Mouse (Mus musculus): ENCODE measurements around the gene Cand2.
A peak's percentile ranks its signal among the peaks of the same experiment; 100 is the strongest.
"Not testable (repeated sequence)": the region's sequence is repeated elsewhere in the genome, so short reads cannot be mapped to it uniquely, and the experiment has no call there.

Cand2 gene

GRCm38 (mm10) chr6:115773966-115774413 lies 348 bp upstream of the Cand2 start:
- peak; percentile 63 for DNase-seq (ENCODE audit: low read depth, low spot score)

DNA sequence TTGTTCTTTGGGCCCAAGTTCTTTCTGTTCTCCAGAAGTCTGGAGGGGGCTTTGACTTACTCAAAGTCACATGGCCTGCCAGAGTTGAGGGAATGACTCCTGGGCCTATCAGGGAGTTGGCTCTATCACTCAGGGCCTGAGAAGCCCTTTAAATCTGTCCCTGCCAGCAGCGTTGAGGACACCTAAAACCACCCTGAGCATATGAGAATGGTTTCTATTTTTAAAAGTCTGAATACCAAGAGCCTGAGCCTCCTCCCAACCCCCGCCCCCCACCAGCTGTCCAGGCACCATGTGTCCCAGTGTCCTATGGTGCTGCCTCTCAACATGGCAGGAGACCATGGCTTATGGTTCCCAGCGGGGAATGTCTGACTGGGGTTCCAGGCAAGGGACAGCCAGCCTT lies 1.5 kb downstream of the Cand2 start:
- no peak for DNase-seq (ENCODE audit: low read depth, low spot score)

GRCm38 (mm10) chr6:115776363-115776762 lies 2.0 kb downstream of the Cand2 start:
- DNase-seq (ENCODE audit: low read depth, low spot score) = no peak

- no peak for DNase-seq (ENCODE audit: low read depth, low spot score)
These were observed 8.4 kb downstream of the Cand2 start for GRCm38 (mm10) chr6:115782781-115783180.

DNA sequence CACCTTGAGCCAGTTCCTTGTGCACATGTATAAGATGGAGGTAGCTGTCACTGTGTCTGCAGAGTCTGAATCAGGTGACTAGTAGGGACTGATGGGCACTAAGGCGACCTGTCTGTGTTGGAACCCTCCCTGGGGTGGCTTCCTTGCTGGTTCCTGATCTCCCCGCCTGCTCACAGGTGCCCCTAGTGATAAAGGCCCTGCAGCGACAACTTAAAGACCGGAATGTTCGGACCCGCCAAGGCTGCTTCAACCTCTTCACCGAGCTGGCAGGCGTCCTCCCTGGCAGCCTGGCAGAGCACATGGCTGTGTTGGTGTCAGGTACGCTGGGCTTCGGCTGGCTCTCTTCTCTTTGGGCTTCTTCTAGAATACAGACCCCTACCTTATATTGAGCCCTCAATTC lies 16.7 kb downstream of the Cand2 start:
- DNase-seq (ENCODE audit: low read depth, low spot score) = no peak

GRCm38 (mm10) chr6:115791842-115792686 lies 17.7 kb downstream of the Cand2 start:
- no peak for DNase-seq (ENCODE audit: low read depth, low spot score)

DNA sequence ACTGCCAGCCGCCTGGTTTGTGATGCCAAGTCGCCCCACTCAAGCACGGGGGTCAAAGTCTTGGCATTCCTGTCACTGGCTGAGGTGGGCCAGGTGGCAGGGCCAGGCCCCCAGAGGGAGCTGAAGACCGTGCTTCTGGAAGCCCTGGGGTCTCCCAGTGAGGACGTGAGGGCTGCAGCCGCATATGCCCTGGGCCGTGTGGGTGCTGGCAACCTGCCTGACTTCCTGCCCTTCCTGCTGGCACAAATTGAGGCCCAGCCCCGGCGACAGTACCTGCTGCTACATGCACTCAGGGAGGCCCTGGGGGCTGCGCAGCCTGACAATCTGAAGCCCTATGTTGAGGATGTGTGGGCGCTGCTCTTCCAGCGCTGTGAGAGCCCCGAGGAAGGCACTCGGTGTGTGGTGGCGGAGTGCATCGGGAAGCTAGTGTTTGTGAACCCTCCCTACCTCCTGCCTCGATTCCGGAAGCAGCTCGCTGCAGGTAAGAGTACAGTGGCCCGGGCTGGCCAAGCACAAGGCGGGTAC lies 18.4 kb downstream of the Cand2 start:
- DNase-seq (ENCODE audit: low read depth, low spot score) = no peak

- no peak for DNase-seq (ENCODE audit: low read depth, low spot score)
These were observed 27.5 kb downstream of the Cand2 start for GRCm38 (mm10) chr6:115801811-115802210.

- DNase-seq (ENCODE audit: low read depth, low spot score) = peak; percentile 52
These were observed 29.4 kb downstream of the Cand2 start for GRCm38 (mm10) chr6:115803541-115804382.

- no peak for DNase-seq (ENCODE audit: low read depth, low spot score)
These were observed 30.3 kb downstream of the Cand2 start for GRCm38 (mm10) chr6:115804432-115805192.

DNA sequence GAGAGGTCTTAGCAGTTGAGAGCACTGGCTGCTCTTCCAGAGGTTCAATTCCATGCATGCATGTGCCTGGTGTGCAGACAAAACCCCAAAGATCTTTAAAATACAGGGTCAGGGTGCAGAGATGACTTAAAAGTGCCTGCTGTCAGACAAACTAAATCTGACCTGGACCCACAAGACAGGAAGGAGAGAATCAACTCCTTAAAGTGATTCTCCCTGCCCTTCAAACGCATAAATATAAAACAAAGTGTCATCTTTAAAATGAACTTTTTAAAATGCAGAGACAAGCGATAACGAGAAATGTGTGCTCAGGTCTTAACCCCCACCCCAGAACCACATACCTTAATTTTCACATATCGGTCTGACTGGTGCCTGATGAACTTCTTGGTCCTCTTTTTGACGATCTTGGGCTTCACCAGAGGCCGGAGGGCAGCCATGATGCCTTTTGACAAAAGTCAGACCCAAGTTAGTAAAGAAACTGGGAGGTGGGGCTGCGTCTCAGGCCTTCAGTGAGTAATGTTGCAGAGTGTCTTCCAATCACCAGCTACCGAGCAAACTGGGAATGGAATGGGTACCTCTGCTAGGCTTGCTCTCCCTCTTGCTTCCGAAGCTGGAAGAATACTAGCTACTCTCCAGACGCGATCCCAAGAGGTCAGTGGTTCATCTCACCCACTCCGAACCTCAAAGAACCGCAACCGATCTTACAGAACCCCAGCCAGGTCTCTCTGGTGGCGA lies 33.3 kb downstream of the Cand2 start:
- DNase-seq (ENCODE audit: low read depth, low spot score) = no peak

- no peak for DNase-seq (ENCODE audit: low read depth, low spot score)
These were observed 33.8 kb downstream of the Cand2 start for GRCm38 (mm10) chr6:115808196-115808487.

GRCm38 (mm10) chr6:115808488-115809231 lies 34.3 kb downstream of the Cand2 start, which contains the start of gene Rpl32:
TSS of gene Rpl32 (minus strand) at chr6:115808747.
- DNase-seq (ENCODE audit: low read depth, low spot score) = peak; percentile 81

DNA sequence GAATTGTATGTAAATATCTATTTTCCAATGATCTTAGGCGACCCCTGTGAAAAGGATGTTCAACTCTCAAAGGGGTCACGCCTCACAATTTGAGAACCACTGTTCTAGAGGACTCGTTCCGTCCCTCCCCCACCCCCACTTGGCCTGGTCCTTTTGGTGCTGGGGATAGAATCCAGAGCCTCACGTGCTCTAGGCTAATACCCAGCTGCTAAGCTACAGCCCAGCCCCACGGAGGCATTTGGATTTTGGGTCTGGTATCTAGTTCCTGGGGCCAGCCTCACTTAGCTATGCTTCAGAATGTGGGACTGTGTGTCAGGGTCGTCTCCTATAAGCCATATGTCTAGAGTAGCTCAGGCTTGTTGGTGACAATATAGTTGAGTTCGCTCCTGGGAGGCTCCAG lies 37.3 kb downstream of the Cand2 start:
- DNase-seq (ENCODE audit: low read depth, low spot score) = no peak

DNA sequence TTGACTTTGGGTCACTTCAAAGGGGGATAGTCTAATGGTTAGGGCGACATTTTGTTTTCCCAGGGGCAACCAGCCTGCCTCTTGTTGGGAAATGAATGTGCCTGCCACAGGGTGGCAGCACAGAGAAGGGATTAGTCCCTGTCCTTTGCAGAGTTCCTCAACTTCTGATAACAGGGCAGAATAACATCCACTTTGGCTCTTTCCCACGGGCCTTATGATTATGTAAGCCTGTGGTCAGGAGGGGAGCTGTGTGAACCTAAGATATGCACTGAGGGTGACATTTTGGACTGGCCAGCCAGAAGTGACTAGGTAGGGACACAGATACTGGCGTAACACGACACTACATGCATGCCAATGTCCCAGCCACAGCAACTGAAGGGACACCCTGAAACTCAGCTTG lies 39.8 kb downstream of the Cand2 start:
- DNase-seq (ENCODE audit: low read depth, low spot score) = no peak

DNA sequence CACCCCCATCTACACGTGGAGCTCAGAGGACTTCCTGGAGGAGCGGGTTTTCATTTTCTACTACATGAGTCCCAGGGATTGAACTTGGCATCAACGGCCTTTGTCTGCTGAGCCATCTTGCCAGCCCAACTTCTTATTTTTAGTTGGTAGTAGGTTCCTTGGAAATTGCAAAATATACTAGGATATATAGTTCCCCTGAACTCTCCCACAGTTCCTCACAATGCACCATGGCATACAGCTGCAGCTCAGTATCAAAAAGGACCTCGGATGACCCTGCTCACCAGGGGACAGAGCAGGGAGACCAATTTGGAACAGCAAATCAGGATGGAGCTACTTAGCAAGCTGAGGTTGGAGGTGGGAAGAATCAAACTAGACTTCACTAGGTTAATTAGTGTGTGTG lies 40.7 kb downstream of the Cand2 start:
- no peak for DNase-seq (ENCODE audit: low read depth, low spot score)

- DNase-seq (ENCODE audit: low read depth, low spot score) = no peak
These were observed 43.8 kb downstream of the Cand2 start for GRCm38 (mm10) chr6:115818129-115818528.

DNA sequence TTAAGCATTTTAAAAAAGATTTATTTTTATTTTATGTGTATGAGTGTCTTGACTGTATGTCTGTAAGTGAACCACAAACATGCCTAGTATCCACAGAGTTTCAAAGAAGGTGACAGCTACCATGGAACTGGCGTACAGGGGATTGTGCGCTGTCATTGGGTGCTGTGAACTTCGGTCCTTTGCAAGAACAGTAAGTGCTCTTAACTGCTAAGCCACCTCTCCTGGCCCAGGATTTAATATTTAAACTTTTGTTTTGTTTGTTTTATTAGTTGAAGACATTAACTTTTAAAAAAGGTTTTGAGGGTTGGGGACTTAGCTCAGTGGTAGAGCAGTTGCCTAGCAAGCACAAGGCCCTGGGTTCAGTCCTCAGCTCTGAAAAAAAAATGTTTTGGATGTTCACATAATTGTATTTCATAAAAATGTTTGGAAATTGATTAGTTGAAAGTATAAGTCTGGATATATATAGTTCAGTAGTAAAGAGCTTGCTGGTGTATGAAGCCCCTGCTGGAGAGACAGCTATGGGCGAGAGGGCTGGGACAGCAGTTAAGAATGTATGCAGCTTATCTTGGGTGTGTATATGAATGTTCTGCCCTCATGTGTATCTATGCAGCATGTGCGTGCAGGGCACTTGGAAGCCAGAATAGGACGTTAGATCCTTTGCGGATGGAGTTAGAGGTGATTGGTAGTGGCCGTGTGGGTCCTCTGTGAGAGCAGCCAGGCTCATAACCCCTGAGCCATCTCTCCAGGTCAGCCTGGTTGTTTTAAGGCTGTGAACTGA lies 47.1 kb downstream of the Cand2 start:
- DNase-seq (ENCODE audit: low read depth, low spot score) = no peak

GRCm38 (mm10) chr6:115823850-115824464 lies 49.6 kb downstream of the Cand2 start:
- DNase-seq (ENCODE audit: low read depth, low spot score) = not testable (repeated sequence)
